Mouse (Mus musculus): ENCODE measurements at regions not wholly inside any gene's neighbourhood (a gene's known extent, or its start where the extent isn't known, plus 50 kb on each side); places are given as distances from the start of the nearest gene placed in this dataset.

- Histone ChIP-seq H3K9ac (no peak overlapping the region), H3K27me3 (replicated peaks) (no peaks in the 10 kb centered on the region), H3K9me3 (no peaks in the 10 kb centered on the region), H3K4me1 (0 out of 2 replicates have a peak, but pooled peaks cover 3% of the 10 kb centered on the region), H3K27ac (no peak overlapping the region), H3K4me2 (no peak overlapping the region), H3K4me3 (replicated peaks) (no peak overlapping the region), H3K36me3 (no peaks in the 10 kb centered on the region)
- no peak for ATAC-seq (ENCODE audit: insufficient read depth, low FRiP score, low read depth)
- 13% methylated on average over 5 of the region's 5 CpGs for WGBS
Measured at GRCm38 (mm10) chr4:87451251-87451650, 221.0 kb upstream of the Slc24a2 start.

- Histone ChIP-seq H3K4me2 (no peak overlapping the region), H3K27me3 (replicated peaks) (no peaks in the 10 kb centered on the region), H3K9me3 (no peaks in the 10 kb centered on the region), H3K9ac (no peak overlapping the region), H3K27ac (no peak overlapping the region), H3K4me3 (replicated peaks) (no peak overlapping the region), H3K4me1 (0 out of 2 replicates have a peak, but pooled peaks cover 3% of the 10 kb centered on the region), H3K36me3 (no peaks in the 10 kb centered on the region)
- WGBS = 80% methylated on average over 4 of the region's 4 CpGs
- ATAC-seq (ENCODE audit: insufficient read depth, low FRiP score, low read depth) = no peak
Measured at GRCm38 (mm10) chr4:87448338-87448737, 218.1 kb upstream of the Slc24a2 start.

GRCm38 (mm10) chr4:87446856-87447255 is 216.6 kb upstream of the Slc24a2 start:
- WGBS = 82% methylated on average over 3 of the region's 3 CpGs
- H3K4me3 ChIP-seq (replicated peaks) = no peak overlapping the region
- no peak for ATAC-seq (ENCODE audit: insufficient read depth, low FRiP score, low read depth)
- no peak overlapping the region for H3K27ac ChIP-seq
- H3K9ac ChIP-seq = no peak overlapping the region
- H3K36me3 ChIP-seq = no peaks in the 10 kb centered on the region
- H3K9me3 ChIP-seq = no peaks in the 10 kb centered on the region
- H3K27me3 ChIP-seq (replicated peaks) = no peaks in the 10 kb centered on the region
- H3K4me2 ChIP-seq = no peak overlapping the region
- H3K4me1 ChIP-seq = 0 out of 2 replicates have a peak, but pooled peaks cover 3% of the 10 kb centered on the region

GRCm38 (mm10) chr4:87434136-87434535 is 203.9 kb upstream of the Slc24a2 start:
- no peak for ATAC-seq (ENCODE audit: insufficient read depth, low FRiP score, low read depth)
- Histone ChIP-seq H3K4me3 (replicated peaks) (no peak overlapping the region), H3K36me3 (no peaks in the 10 kb centered on the region), H3K4me1 (no peaks in the 10 kb centered on the region), H3K27ac (no peak overlapping the region), H3K27me3 (replicated peaks) (no peaks in the 10 kb centered on the region), H3K9ac (no peak overlapping the region), H3K4me2 (no peak overlapping the region), H3K9me3 (no peaks in the 10 kb centered on the region)
- 32% methylated on average over 4 of the region's 4 CpGs for WGBS

- no peak for ATAC-seq (ENCODE audit: insufficient read depth, low FRiP score, low read depth)
- 66% methylated on average over 3 of the region's 3 CpGs for WGBS
Measured at GRCm38 (mm10) chr4:87428374-87428773, 198.1 kb upstream of the Slc24a2 start.

GRCm38 (mm10) chr4:87424066-87424465 is 193.8 kb upstream of the Slc24a2 start:
- H3K4me2 ChIP-seq = no peak overlapping the region
- H3K9ac ChIP-seq = no peak overlapping the region
- H3K36me3 ChIP-seq = no peaks in the 10 kb centered on the region
- H3K4me3 ChIP-seq (replicated peaks) = no peak overlapping the region
- no peak for ATAC-seq (ENCODE audit: insufficient read depth, low FRiP score, low read depth)
- H3K9me3 ChIP-seq = no peaks in the 10 kb centered on the region
- H3K4me1 ChIP-seq = no peaks in the 10 kb centered on the region
- 86% methylated on average over 1 of the region's 1 CpGs for WGBS
- no peak overlapping the region for H3K27ac ChIP-seq
- no peaks in the 10 kb centered on the region for H3K27me3 ChIP-seq (replicated peaks)

More at GRCm38 (mm10) chr4:87428374-87428773, 198.1 kb upstream of the Slc24a2 start:
- H3K36me3 ChIP-seq = no peaks in the 10 kb centered on the region
- no peaks in the 10 kb centered on the region for H3K9me3 ChIP-seq
- H3K4me2 ChIP-seq = no peak overlapping the region
- H3K4me3 ChIP-seq (replicated peaks) = no peak overlapping the region
- no peaks in the 10 kb centered on the region for H3K4me1 ChIP-seq
- no peak overlapping the region for H3K27ac ChIP-seq
- H3K27me3 ChIP-seq (replicated peaks) = no peaks in the 10 kb centered on the region
- H3K9ac ChIP-seq = no peak overlapping the region

- 54% methylated on average over 6 of the region's 6 CpGs for whole genome bisulfite sequencing
Measured at GRCm38 (mm10) chr4:87422588-87422987, 192.3 kb upstream of the Slc24a2 start.

GRCm38 (mm10) chr4:87403354-87403753 is 173.1 kb upstream of the Slc24a2 start:
- no peak overlapping the region for H3K4me3 ChIP-seq (replicated peaks)
- H3K4me2 ChIP-seq = no peak overlapping the region
- H3K36me3 ChIP-seq = no peaks in the 10 kb centered on the region
- no peaks in the 10 kb centered on the region for H3K9me3 ChIP-seq
- H3K4me1 ChIP-seq = 0 out of 2 replicates have a peak, but pooled peaks cover 9% of the 10 kb centered on the region
- H3K27ac ChIP-seq = no peak overlapping the region
- WGBS = 22% methylated on average over 6 of the region's 6 CpGs
- ATAC-seq (ENCODE audit: insufficient read depth, low FRiP score, low read depth) = no peak
- H3K27me3 ChIP-seq (replicated peaks) = no peaks in the 10 kb centered on the region
- H3K9ac ChIP-seq = no peak overlapping the region

More at GRCm38 (mm10) chr4:87422588-87422987, 192.3 kb upstream of the Slc24a2 start:
- H3K4me1 ChIP-seq = no peaks in the 10 kb centered on the region
- no peaks in the 10 kb centered on the region for H3K9me3 ChIP-seq
- no peak overlapping the region for H3K4me3 ChIP-seq (replicated peaks)
- H3K27ac ChIP-seq = no peak overlapping the region
- no peak overlapping the region for H3K9ac ChIP-seq
- H3K27me3 ChIP-seq (replicated peaks) = no peaks in the 10 kb centered on the region
- ATAC-seq (ENCODE audit: insufficient read depth, low FRiP score, low read depth) = no peak
- H3K4me2 ChIP-seq = no peak overlapping the region
- H3K36me3 ChIP-seq = no peaks in the 10 kb centered on the region

- H3K9ac ChIP-seq = no peak overlapping the region
- H3K9me3 ChIP-seq = no peaks in the 10 kb centered on the region
- peak overlapping the region; percentile 27 for H3K4me2 ChIP-seq
- whole genome bisulfite sequencing = 48% methylated on average over 7 of the region's 7 CpGs
- no peaks in the 10 kb centered on the region for H3K27me3 ChIP-seq (replicated peaks)
- H3K4me3 ChIP-seq (replicated peaks) = no peak overlapping the region
- ATAC-seq (ENCODE audit: insufficient read depth, low FRiP score, low read depth) = 0 out of 2 replicates have a peak, but pooled peaks have one; percentile 10
- H3K36me3 ChIP-seq = no peaks in the 10 kb centered on the region
- 0 out of 2 replicates have a peak, but pooled peaks cover 9% of the 10 kb centered on the region for H3K4me1 ChIP-seq
- H3K27ac ChIP-seq = 0 out of 2 replicates have a peak overlapping the region, but pooled peaks have one; percentile 49
Measured at GRCm38 (mm10) chr4:87402173-87402556, 171.9 kb upstream of the Slc24a2 start.

- WGBS = 29% methylated on average over 20 of the region's 20 CpGs
- Histone ChIP-seq H3K27me3 (replicated peaks) (no peaks in the 10 kb centered on the region), H3K27ac (peak overlapping the region; percentile 49), H3K4me3 (replicated peaks) (no peak overlapping the region), H3K4me2 (peak overlapping the region; percentile 27), H3K9ac (no peak overlapping the region), H3K9me3 (no peaks in the 10 kb centered on the region), H3K36me3 (no peaks in the 10 kb centered on the region), H3K4me1 (0 out of 2 replicates have a peak, but pooled peaks cover 9% of the 10 kb centered on the region)
- ATAC-seq (ENCODE audit: insufficient read depth, low FRiP score, low read depth) = peak; percentile 65; the same call in 1 of the 2 replicates
Measured at GRCm38 (mm10) chr4:87401316-87402172, 171.3 kb upstream of the Slc24a2 start.

- no peaks in the 10 kb centered on the region for H3K4me1 ChIP-seq
Measured at GRCm38 (mm10) chr4:87386835-87387234, 156.6 kb upstream of the Slc24a2 start.

GRCm38 (mm10) chr4:87386271-87386670 is 156.0 kb upstream of the Slc24a2 start:
- Histone ChIP-seq H3K36me3 (no peaks in the 10 kb centered on the region), H3K27me3 (replicated peaks) (no peaks in the 10 kb centered on the region), H3K9ac (no peak overlapping the region), H3K4me2 (no peak overlapping the region), H3K9me3 (no peaks in the 10 kb centered on the region), H3K4me1 (no peaks in the 10 kb centered on the region), H3K27ac (no peak overlapping the region), H3K4me3 (replicated peaks) (no peak overlapping the region)
- WGBS = 79% methylated on average over 9 of the region's 9 CpGs
- ATAC-seq (ENCODE audit: insufficient read depth, low FRiP score, low read depth) = no peak

More at GRCm38 (mm10) chr4:87386835-87387234, 156.6 kb upstream of the Slc24a2 start:
- Histone ChIP-seq H3K27me3 (replicated peaks) (no peaks in the 10 kb centered on the region), H3K4me3 (replicated peaks) (no peak overlapping the region), H3K36me3 (no peaks in the 10 kb centered on the region), H3K9me3 (no peaks in the 10 kb centered on the region), H3K4me2 (no peak overlapping the region), H3K9ac (no peak overlapping the region), H3K27ac (no peak overlapping the region)
- WGBS = 83% methylated on average over 3 of the region's 3 CpGs
- no peak for ATAC-seq (ENCODE audit: insufficient read depth, low FRiP score, low read depth)

Measured in stomach, embryonic 15.5 days (tissue).